Mouse (Mus musculus): ENCODE measurements around the gene Caprin1. TPM values are rescaled to one million over a fixed set of nuclear protein-coding genes. Genes with fewer than 3 reads are reported as not detected.

The Caprin1 gene
- polyA plus RNA-seq (2017; shearing (Covaris generic)) = 192 TPM

DNA sequence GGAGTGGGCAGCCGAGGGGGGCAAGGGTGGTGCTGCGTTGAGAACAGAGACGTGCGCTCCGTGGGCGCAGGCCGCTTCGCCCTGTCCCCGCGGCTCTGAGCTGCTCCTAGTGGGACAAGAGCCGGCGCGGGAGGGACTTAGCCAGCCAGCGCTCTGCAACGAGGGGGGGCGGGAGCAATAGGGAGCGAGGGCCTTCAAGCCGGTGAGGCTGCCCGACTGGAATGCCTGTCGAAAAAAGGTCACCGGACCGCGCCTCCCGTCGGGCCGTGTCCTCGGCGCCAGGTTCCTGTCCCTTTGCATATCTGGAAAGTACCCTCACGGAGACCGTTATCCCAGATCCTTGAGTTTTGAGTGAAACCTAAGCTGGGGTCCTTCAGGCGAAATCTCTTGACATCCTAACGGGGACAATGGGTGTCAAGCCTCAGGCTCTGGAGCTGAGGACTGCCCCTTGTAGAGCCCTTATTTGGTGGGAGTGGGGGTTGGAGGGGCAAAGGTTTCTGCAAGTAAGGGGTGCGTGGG is at the start of gene Caprin1:
Gene Caprin1 (minus strand): TSS at position 159 of the 519 bp plus-strand sequence.

DNA sequence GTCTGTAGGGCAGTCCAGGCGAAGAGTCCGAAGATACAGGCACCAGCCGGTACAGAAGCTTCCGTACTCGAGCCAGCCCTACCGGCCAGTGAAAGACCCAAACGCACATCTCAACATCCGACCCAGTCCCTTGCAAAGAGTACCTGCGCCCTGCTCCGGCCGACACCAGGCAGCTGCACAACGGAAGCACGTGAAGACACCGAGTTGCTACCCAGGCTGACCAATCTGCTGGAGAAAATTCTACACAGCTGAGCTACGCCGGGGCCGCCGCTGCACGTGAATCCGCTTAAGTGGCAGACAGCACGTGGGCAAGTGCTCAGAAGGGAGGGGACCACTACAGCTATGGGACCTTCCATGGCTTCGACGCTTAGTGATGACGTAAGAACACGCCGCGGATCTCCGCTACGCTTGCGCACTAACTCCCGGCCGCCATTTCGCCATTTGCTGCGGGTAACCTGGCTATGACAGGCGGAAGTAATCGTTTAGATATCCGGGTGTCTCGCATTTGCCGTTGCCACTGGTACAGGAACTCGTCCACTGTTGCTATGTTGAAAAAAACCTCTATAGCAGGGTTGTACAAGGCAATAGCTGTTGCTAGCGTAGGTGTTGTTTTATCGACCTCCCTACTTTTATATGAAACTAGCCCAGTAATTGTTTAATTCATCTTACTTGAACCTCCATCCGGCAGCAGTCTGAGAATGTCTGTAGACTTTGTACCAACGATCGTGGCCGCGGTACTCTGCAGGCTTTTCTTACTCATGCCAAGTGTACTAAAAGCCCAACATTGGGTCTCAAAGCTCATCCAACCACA is 36.3 kb downstream of the Caprin1 start, which contains the start of gene Nat10:
Gene Nat10 (minus strand): TSS at position 365 of the 811 bp plus-strand sequence.

Other genes with a start within 250 kb of the Caprin1 start
- 16.6 TPM for gene Abtb2, start 231.3 kb downstream of the Caprin1 start, polyA plus RNA-seq (2017; shearing (Covaris generic))
- gene Nat10, start 36.4 kb downstream of the Caprin1 start, polyA plus RNA-seq (2017; shearing (Covaris generic)) = 51.9 TPM
- gene Lmo2, start 160.3 kb upstream of the Caprin1 start, polyA plus RNA-seq (2017; shearing (Covaris generic)) = 0.54 TPM
- 57.4 TPM for gene Fbxo3, start 230.1 kb upstream of the Caprin1 start, polyA plus RNA-seq (2017; shearing (Covaris generic))
- gene 4931422A03Rik, start 230.7 kb upstream of the Caprin1 start, polyA plus RNA-seq (2017; shearing (Covaris generic)) = 4.9 TPM